Mouse (Mus musculus): ENCODE results near the gene Gm17677. TPM values are rescaled to one million over a fixed set of nuclear protein-coding genes. Genes with fewer than 3 reads are reported as not detected.

The Gm17677 gene
- not detected in 2 replicates for total RNA-seq (2012; rRNA removed)
- polyA plus RNA-seq (2012; ENCODE audit: insufficient read depth in 1 of 2, insufficient read length in 2 of 2, low read depth in 1 of 2, low replicate concordance in 2 of 2, missing spikeins in 1 of 2): not detected

- no peaks in the 10 kb centered on the region for H3K9me3 ChIP-seq (replicated peaks; ENCODE audit: insufficient read depth, low read length)
- DNase-seq (ENCODE audit: low read depth, low spot score): no peak
- H3K79me2 ChIP-seq (ENCODE audit: control insufficient read depth, insufficient read depth, low read length, poor library complexity): no peaks in the 10 kb centered on the region
- no peak within 1 kb of the TSS for H3K27ac ChIP-seq (ENCODE audit: control insufficient read depth, low read depth, low read length)
- H3K4me3 ChIP-seq (ENCODE audit: control insufficient read depth in 1 of 2, insufficient read depth in 1 of 2, low read depth in 2 of 2, low read length in 2 of 2): no peak within 1 kb of the TSS
- no peaks in the 10 kb centered on the region for H3K36me3 ChIP-seq (ENCODE audit: control insufficient read depth in 1 of 2, insufficient read depth in 2 of 2, low read length in 2 of 2)
- H3K4me1 ChIP-seq (ENCODE audit: control insufficient read depth in 1 of 2, insufficient read depth in 2 of 2, low read length in 2 of 2): no peaks in the 10 kb centered on the region
- H3K27me3 ChIP-seq (ENCODE audit: control insufficient read depth in 1 of 2, insufficient read depth in 2 of 2, low read length in 2 of 2): no peaks in the 10 kb centered on the region
- TF ChIP-seq SMC3 (IDR thresholded peaks at IDR 0.05; ENCODE audit: low read depth, low read length) (no peak), ZNF384 (IDR thresholded peaks at IDR 0.05; ENCODE audit: low read depth, low read length) (no peak), JUND (IDR thresholded peaks at IDR 0.05; ENCODE audit: low read depth, low read length) (no peak), E2F4 (IDR thresholded peaks at IDR 0.05; ENCODE audit: borderline replicate concordance, low read depth, low read length) (no peak), USF1 (IDR thresholded peaks at IDR 0.05; ENCODE audit: low read depth, low read length) (no peak), ZMIZ1 (IDR thresholded peaks at IDR 0.05; ENCODE audit: low read depth, low read length) (no peak), MYC (IDR thresholded peaks at IDR 0.05; ENCODE audit: low read depth, low read length) (no peak), USF2 (IDR thresholded peaks at IDR 0.05; ENCODE audit: borderline replicate concordance in 1 of 2, insufficient read depth in 1 of 2, low read depth in 1 of 2, low read length in 2 of 2) (no peak), SIN3A (IDR thresholded peaks at IDR 0.05; ENCODE audit: low read length) (no peak), RAD21 (IDR thresholded peaks at IDR 0.05; ENCODE audit: low read depth, low read length) (no peak), POLR2AphosphoS2 (IDR thresholded peaks at IDR 0.05; ENCODE audit: low read length) (no peak), MEF2A (IDR thresholded peaks at IDR 0.05; ENCODE audit: extremely low read depth, insufficient replicate concordance, low read depth, low read length, poor library complexity, severe bottlenecking) (no peak)
- no peak within 1 kb of the TSS for H3K9ac ChIP-seq (ENCODE audit: control insufficient read depth, low read depth, low read length, poor library complexity, severe bottlenecking)
Measured at GRCm38 (mm10) chr9:35740749-35741148, at the start of gene Gm17677. TSS of gene Gm17677 (plus strand) at chr9:35741049.

DNA sequence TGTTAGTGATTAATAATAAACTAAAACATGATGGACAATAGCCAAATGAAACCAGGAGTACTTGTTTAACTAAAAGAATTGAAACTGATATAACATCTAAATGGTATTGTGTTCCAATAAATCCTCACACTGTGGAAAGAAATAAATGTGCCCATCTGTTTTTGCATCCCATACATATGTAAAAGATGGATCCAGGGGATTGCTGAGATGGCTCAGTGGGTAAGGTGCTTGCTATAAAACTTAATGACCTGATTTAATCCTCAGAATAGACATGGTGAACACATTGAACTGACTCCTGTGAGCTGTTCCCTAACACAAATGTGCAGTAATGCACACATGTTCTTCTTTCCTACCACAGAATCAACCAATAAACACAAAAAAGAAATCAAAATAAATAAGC lies 48.9 kb upstream of the Gm17677 start:
- no peak overlapping the region for H3K4me3 ChIP-seq (ENCODE audit: control insufficient read depth in 1 of 2, insufficient read depth in 1 of 2, low read depth in 2 of 2, low read length in 2 of 2)
- no peaks in the 10 kb centered on the region for H3K4me1 ChIP-seq (ENCODE audit: control insufficient read depth in 1 of 2, insufficient read depth in 2 of 2, low read length in 2 of 2)
- no peak for DNase-seq (ENCODE audit: low read depth, low spot score)
- no peaks in the 10 kb centered on the region for H3K9me3 ChIP-seq (replicated peaks; ENCODE audit: insufficient read depth, low read length)
- H3K9ac ChIP-seq (ENCODE audit: control insufficient read depth, low read depth, low read length, poor library complexity, severe bottlenecking): no peak overlapping the region
- H3K36me3 ChIP-seq (ENCODE audit: control insufficient read depth in 1 of 2, insufficient read depth in 2 of 2, low read length in 2 of 2): no peaks in the 10 kb centered on the region
- H3K79me2 ChIP-seq (ENCODE audit: control insufficient read depth, insufficient read depth, low read length, poor library complexity): no peaks in the 10 kb centered on the region
- H3K27ac ChIP-seq (ENCODE audit: control insufficient read depth, low read depth, low read length): no peak overlapping the region
- TF ChIP-seq CTCF (IDR thresholded peaks at IDR 0.05 in 2 of 3, conservative IDR thresholded peaks at IDR 0.05 in 1 of 3; ENCODE audit: control insufficient read depth in 1 of 3, insufficient read depth in 1 of 3, low read depth in 2 of 3, low read length in 3 of 3, poor library complexity in 1 of 3, severe bottlenecking in 1 of 3): no peak
- TF ChIP-seq USF2 (IDR thresholded peaks at IDR 0.05; ENCODE audit: borderline replicate concordance in 1 of 2, insufficient read depth in 1 of 2, low read depth in 1 of 2, low read length in 2 of 2): no peak
- no peaks in the 10 kb centered on the region for H3K27me3 ChIP-seq (ENCODE audit: control insufficient read depth in 1 of 2, insufficient read depth in 2 of 2, low read length in 2 of 2)

DNA sequence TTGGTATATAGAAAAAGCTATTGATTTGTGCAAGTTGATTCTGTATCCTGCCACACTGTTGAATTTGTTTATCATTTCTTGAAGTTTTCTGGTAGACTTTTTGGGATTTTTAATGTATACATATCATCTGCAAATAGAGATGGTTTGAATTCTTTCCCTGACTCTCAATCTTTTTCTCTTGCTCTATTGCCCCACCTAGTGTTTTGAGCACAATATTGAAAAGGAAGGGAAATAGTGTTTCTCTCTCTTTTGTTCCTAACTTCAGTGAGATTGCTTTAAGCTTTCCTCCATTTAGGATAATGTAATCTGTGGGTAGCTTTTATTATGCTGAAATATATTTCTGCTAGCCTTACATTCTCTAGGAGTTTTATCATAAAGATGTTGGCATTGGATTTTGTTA lies 33.6 kb upstream of the Gm17677 start:
- Histone ChIP-seq H3K79me2 (ENCODE audit: control insufficient read depth, insufficient read depth, low read length, poor library complexity) (no peaks in the 10 kb centered on the region), H3K4me1 (ENCODE audit: control insufficient read depth in 1 of 2, insufficient read depth in 2 of 2, low read length in 2 of 2) (no peaks in the 10 kb centered on the region), H3K4me3 (ENCODE audit: control insufficient read depth in 1 of 2, insufficient read depth in 1 of 2, low read depth in 2 of 2, low read length in 2 of 2) (no peak overlapping the region), H3K9ac (ENCODE audit: control insufficient read depth, low read depth, low read length, poor library complexity, severe bottlenecking) (no peak overlapping the region), H3K9me3 (replicated peaks; ENCODE audit: insufficient read depth, low read length) (no peaks in the 10 kb centered on the region), H3K27me3 (ENCODE audit: control insufficient read depth in 1 of 2, insufficient read depth in 2 of 2, low read length in 2 of 2) (no peaks in the 10 kb centered on the region), H3K27ac (ENCODE audit: control insufficient read depth, low read depth, low read length) (no peak overlapping the region), H3K36me3 (ENCODE audit: control insufficient read depth in 1 of 2, insufficient read depth in 2 of 2, low read length in 2 of 2) (no peaks in the 10 kb centered on the region)
- DNase-seq (ENCODE audit: low read depth, low spot score): peak; percentile 2
- TF ChIP-seq JUND (IDR thresholded peaks at IDR 0.05; ENCODE audit: low read depth, low read length): no peak
- TF ChIP-seq MYB (IDR thresholded peaks at IDR 0.05; ENCODE audit: low read depth, low read length): no peak
- no peak for TF ChIP-seq MEF2A (IDR thresholded peaks at IDR 0.05; ENCODE audit: extremely low read depth, insufficient replicate concordance, low read depth, low read length, poor library complexity, severe bottlenecking)
- TF ChIP-seq ZMIZ1 (IDR thresholded peaks at IDR 0.05; ENCODE audit: low read depth, low read length): no peak
- TF ChIP-seq NRF1 (IDR thresholded peaks at IDR 0.05; ENCODE audit: insufficient read depth, low read depth, low read length, poor library complexity, severe bottlenecking): no peak
- TF ChIP-seq MAFK (IDR thresholded peaks at IDR 0.05; ENCODE audit: borderline replicate concordance, low read depth, low read length): no peak
- no peak for TF ChIP-seq E2F4 (IDR thresholded peaks at IDR 0.05; ENCODE audit: borderline replicate concordance, low read depth, low read length)
- TF ChIP-seq ZKSCAN1 (IDR thresholded peaks at IDR 0.05; ENCODE audit: low read depth, low read length): no peak
- TF ChIP-seq SMC3 (IDR thresholded peaks at IDR 0.05; ENCODE audit: low read depth, low read length): peak; percentile 18; the same call in 1 of the 2 replicates
- no peak for TF ChIP-seq TCF12 (IDR thresholded peaks at IDR 0.05; ENCODE audit: low read depth, low read length)
- TF ChIP-seq USF1 (IDR thresholded peaks at IDR 0.05; ENCODE audit: low read depth, low read length): no peak
- TF ChIP-seq KAT2A (conservative IDR thresholded peaks at IDR 0.05; ENCODE audit: low read depth, low read length): no peak
- peak in 1 of 3 experiments; percentile 28; a peak in 1 of 6 replicates for TF ChIP-seq CTCF (IDR thresholded peaks at IDR 0.05 in 2 of 3, conservative IDR thresholded peaks at IDR 0.05 in 1 of 3; ENCODE audit: control insufficient read depth in 1 of 3, insufficient read depth in 1 of 3, low read depth in 2 of 3, low read length in 3 of 3, poor library complexity in 1 of 3, severe bottlenecking in 1 of 3)
- TF ChIP-seq UBTF (IDR thresholded peaks at IDR 0.05; ENCODE audit: borderline replicate concordance, insufficient read depth, low read depth, low read length): no peak
- no peak for TF ChIP-seq HCFC1 (IDR thresholded peaks at IDR 0.05; ENCODE audit: low read depth, low read length)
- TF ChIP-seq BHLHE40 (IDR thresholded peaks at IDR 0.05; ENCODE audit: borderline replicate concordance, low read depth, low read length): no peak
